Mouse (Mus musculus) myocyte (in vitro differentiated cells): Measurements from ENCODE around the gene Mxi1. TPM values are rescaled to one million over a fixed set of nuclear protein-coding genes. Genes with fewer than 3 reads are reported as not detected.

Experiments used
- H3K27me3 ChIP-seq: one replicate; pipeline ENCODE4 v1.6.1; 2011; ENCODE audit not compliant: control insufficient read depth, insufficient read depth, insufficient read length
- H3K36me3 ChIP-seq: one replicate; pipeline ENCODE4 v1.6.1; 2011; ENCODE audit not compliant: control insufficient read depth, insufficient read depth
- H3K4me2 ChIP-seq: one replicate; pipeline ENCODE4 v1.6.1; 2011; ENCODE audit warnings: low read depth, control low read depth
- H3K4me3 ChIP-seq: one replicate; pipeline ENCODE4 v1.5.1; 2011; ENCODE audit warnings: mild to moderate bottlenecking, control low read depth, moderate library complexity
- H3K79me2 ChIP-seq: one replicate; pipeline ENCODE4 v1.6.1; 2011; ENCODE audit not compliant: control insufficient read depth, insufficient read depth
- H3ac ChIP-seq: one replicate; pipeline ENCODE4 v1.6.1; 2011; ENCODE audit not compliant: control insufficient read depth, insufficient read length
- CEBPB ChIP-seq: IDR thresholded peaks from 2 replicates; pipeline ENCODE4 v1.6.1; 2011; ENCODE audit warnings: mild to moderate bottlenecking, moderate library complexity; ENCODE audit not compliant: poor library complexity, insufficient read depth, severe bottlenecking
- E2F4 ChIP-seq: IDR thresholded peaks from one replicate; pipeline ENCODE4 v1.6.1; 2011; ENCODE audit warnings: mild to moderate bottlenecking, control low read depth, moderate library complexity; ENCODE audit not compliant: insufficient read depth
- MAX ChIP-seq: IDR thresholded peaks from one replicate; pipeline ENCODE4 v1.6.1; 2011; ENCODE audit warnings: low read depth, mild to moderate bottlenecking, control low read depth
- MYOD1 ChIP-seq, 3 experiments: IDR thresholded peaks; one replicate each; pipeline ENCODE4 v1.6.1; 2011; ENCODE audit warnings: control low read depth in 2 of 3, low read depth in 2 of 3, mild to moderate bottlenecking in 2 of 3, moderate library complexity in 1 of 3; ENCODE audit not compliant: insufficient read length in 2 of 3, control insufficient read depth in 1 of 3
- MYOG ChIP-seq, 3 experiments: IDR thresholded peaks; one replicate each; pipeline ENCODE4 v1.6.1; 2011; ENCODE audit warnings: control low read depth in 2 of 3, low read depth in 2 of 3, mild to moderate bottlenecking in 2 of 3; ENCODE audit not compliant: insufficient read length in 2 of 3, control insufficient read depth in 1 of 3, insufficient read depth in 1 of 3
- POLR2A ChIP-seq: IDR thresholded peaks from one replicate; pipeline ENCODE4 v1.6.1; 2011; ENCODE audit warnings: low read depth, mild to moderate bottlenecking, control low read depth, moderate library complexity; ENCODE audit not compliant: insufficient read length
- POLR2AphosphoS2 ChIP-seq: IDR thresholded peaks from one replicate; pipeline ENCODE4 v1.6.1; 2011; ENCODE audit warnings: low read depth, control low read depth; ENCODE audit not compliant: insufficient read length
- REST ChIP-seq: IDR thresholded peaks from one replicate; pipeline ENCODE4 v1.6.1; 2011; ENCODE audit warnings: mild to moderate bottlenecking, control low read depth, moderate library complexity; ENCODE audit not compliant: insufficient read depth, insufficient read length
- SRF ChIP-seq: IDR thresholded peaks from one replicate; pipeline ENCODE4 v1.6.1; 2011; ENCODE audit warnings: low read depth; ENCODE audit not compliant: control insufficient read depth, insufficient read length
- TCF12 ChIP-seq: IDR thresholded peaks from one replicate; pipeline ENCODE4 v1.6.1; 2011; ENCODE audit warnings: mild to moderate bottlenecking, control low read depth; ENCODE audit not compliant: poor library complexity, insufficient read depth, severe bottlenecking
- TCF3 ChIP-seq: IDR thresholded peaks from one replicate; pipeline ENCODE4 v1.6.1; 2011; ENCODE audit warnings: low read depth, control low read depth; ENCODE audit not compliant: insufficient read length
- USF1 ChIP-seq: IDR thresholded peaks from one replicate; pipeline ENCODE4 v1.6.1; 2011; ENCODE audit warnings: low read depth, mild to moderate bottlenecking, control low read depth, moderate library complexity
- polyA plus RNA-seq: library from polyadenylated mRNA; unstranded; fragments of >200 nt; fragmentation: generic; extraction: Trizol; gene quantifications from one replicate; pipeline ENCODE4 v1.2.1, GENCODE M21; 2012; ENCODE audit warnings: missing spikeins

Gene Mxi1
- polyA plus RNA-seq, 1 experiment = 11.9 TPM

DNA sequence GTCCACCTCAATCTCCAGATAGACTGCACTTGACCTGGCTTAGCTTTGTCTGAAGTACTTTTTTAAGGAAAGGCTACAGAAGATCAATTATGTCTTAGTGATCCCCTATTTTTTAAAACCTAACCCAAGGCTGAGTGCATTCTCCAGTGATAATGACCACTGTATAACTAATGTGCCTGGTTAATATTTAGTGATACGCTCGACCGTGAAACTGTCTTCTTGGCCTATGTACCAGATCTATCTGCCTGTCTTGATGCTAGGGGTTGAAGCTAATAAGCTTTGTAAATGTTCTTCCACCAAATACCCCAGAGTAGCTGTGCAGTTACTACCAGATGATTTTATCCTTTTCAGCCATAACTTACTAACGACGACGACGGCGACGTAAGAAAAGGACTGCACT, 65.5 kb downstream of the Mxi1 start:
- Histone ChIP-seq H3K27me3 (no peaks in the 10 kb centered on the region), H3K4me2 (no peak overlapping the region), H3K79me2 (no peaks in the 10 kb centered on the region), H3K36me3 (peaks cover 45% of the 10 kb centered on the region), H3K4me3 (no peak overlapping the region), H3ac (no peak overlapping the region)
- TF ChIP-seq CEBPB (no peak), MAX (no peak), POLR2A (no peak), SRF (no peak), POLR2AphosphoS2 (no peak), E2F4 (no peak), MYOD1 (IDR thresholded peaks at IDR 0.05; ENCODE audit: control insufficient read depth in 1 of 3, insufficient read length in 2 of 3, low read depth in 2 of 3) (no peak), USF1 (no peak), MYOG (IDR thresholded peaks at IDR 0.05; ENCODE audit: control insufficient read depth in 1 of 3, insufficient read depth in 1 of 3, insufficient read length in 2 of 3, low read depth in 2 of 3) (no peak), REST (no peak), TCF3 (no peak), TCF12 (no peak)

GRCm38 (mm10) chr19:53377652-53378051, 67.3 kb downstream of the Mxi1 start:
- H3K79me2 ChIP-seq = peaks cover 6% of the 10 kb centered on the region

DNA sequence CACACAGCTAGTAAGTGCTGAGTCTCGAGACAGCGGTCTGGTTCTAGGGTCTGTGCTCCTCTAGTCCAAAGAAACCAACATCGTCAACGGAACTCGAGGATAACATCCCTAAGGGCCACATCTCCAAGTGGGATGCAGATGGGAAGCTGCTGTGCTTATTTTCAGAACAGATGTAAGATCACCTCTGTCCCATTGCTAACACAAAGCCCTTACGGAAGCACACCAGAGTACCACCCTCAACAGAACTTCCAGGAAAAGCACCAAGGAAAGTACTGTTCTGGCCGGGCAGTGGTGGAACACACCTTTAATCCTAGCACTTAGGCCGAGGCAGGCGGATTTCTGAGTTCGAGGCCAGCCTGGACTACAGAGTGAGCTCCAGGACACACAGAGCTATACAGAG, 68.1 kb downstream of the Mxi1 start:
- H3K79me2 ChIP-seq = peaks cover 13% of the 10 kb centered on the region
- H3K27me3 ChIP-seq = no peaks in the 10 kb centered on the region
- H3ac ChIP-seq = no peak overlapping the region
- TF ChIP-seq POLR2A = no peak
- TF ChIP-seq SRF = no peak
- TF ChIP-seq USF1 = no peak
- TF ChIP-seq MAX = no peak
- TF ChIP-seq E2F4 = no peak
- no peak for TF ChIP-seq CEBPB
- TF ChIP-seq REST = no peak
- TF ChIP-seq MYOG (IDR thresholded peaks at IDR 0.05; ENCODE audit: control insufficient read depth in 1 of 3, insufficient read depth in 1 of 3, insufficient read length in 2 of 3, low read depth in 2 of 3) = no peak
- TF ChIP-seq TCF3 = no peak
- no peak for TF ChIP-seq POLR2AphosphoS2
- no peak for TF ChIP-seq MYOD1 (IDR thresholded peaks at IDR 0.05; ENCODE audit: control insufficient read depth in 1 of 3, insufficient read length in 2 of 3, low read depth in 2 of 3)
- no peak for TF ChIP-seq TCF12
- H3K4me3 ChIP-seq = no peak overlapping the region
- H3K36me3 ChIP-seq = peaks cover 68% of the 10 kb centered on the region
- H3K4me2 ChIP-seq = no peak overlapping the region

More at GRCm38 (mm10) chr19:53377652-53378051, 67.3 kb downstream of the Mxi1 start:
- Histone ChIP-seq H3K36me3 (peaks cover 61% of the 10 kb centered on the region), H3K4me2 (no peak overlapping the region), H3K27me3 (no peaks in the 10 kb centered on the region), H3K4me3 (no peak overlapping the region), H3ac (no peak overlapping the region)
- TF ChIP-seq TCF3 (no peak), POLR2A (no peak), REST (no peak)

DNA sequence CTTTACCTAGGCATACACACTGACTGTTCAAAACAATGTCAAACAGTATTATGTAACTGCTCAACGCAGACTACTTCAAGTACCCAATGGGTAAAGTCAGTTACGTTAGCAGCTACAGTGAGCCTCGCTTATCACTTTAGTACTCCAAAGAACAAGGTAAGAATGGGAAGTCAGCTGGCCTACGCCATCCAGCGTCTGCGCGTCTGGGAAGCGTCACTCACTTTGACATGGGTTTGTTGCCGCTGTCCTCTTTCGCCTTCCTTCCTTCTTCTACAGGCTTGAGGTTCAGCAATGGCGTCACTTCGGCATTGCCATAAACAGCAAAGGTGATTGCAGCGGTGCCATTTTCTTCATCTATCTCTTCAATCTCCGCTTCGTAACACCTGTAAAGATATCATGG, 73.0 kb downstream of the Mxi1 start:
- no peak overlapping the region for H3ac ChIP-seq
- no peak overlapping the region for H3K4me3 ChIP-seq
- H3K36me3 ChIP-seq = peaks cover 92% of the 10 kb centered on the region
- TF ChIP-seq CEBPB = no peak
- TF ChIP-seq TCF12 = no peak
- TF ChIP-seq MAX = no peak
- no peak for TF ChIP-seq E2F4
- TF ChIP-seq USF1 = no peak
- TF ChIP-seq MYOD1 (IDR thresholded peaks at IDR 0.05; ENCODE audit: control insufficient read depth in 1 of 3, insufficient read length in 2 of 3, low read depth in 2 of 3) = no peak
- no peak for TF ChIP-seq MYOG (IDR thresholded peaks at IDR 0.05; ENCODE audit: control insufficient read depth in 1 of 3, insufficient read depth in 1 of 3, insufficient read length in 2 of 3, low read depth in 2 of 3)
- no peak for TF ChIP-seq POLR2AphosphoS2
- TF ChIP-seq TCF3 = no peak
- TF ChIP-seq SRF = no peak
- no peak for TF ChIP-seq POLR2A
- no peak for TF ChIP-seq REST
- peaks cover 49% of the 10 kb centered on the region for H3K79me2 ChIP-seq
- H3K4me2 ChIP-seq = no peak overlapping the region
- no peaks in the 10 kb centered on the region for H3K27me3 ChIP-seq

- H3K79me2 ChIP-seq = peaks cover 63% of the 10 kb centered on the region
- H3K4me3 ChIP-seq = peak overlapping the region; percentile 51
- peak overlapping the region; percentile 83 for H3ac ChIP-seq
- H3K27me3 ChIP-seq = no peaks in the 10 kb centered on the region
- no peak for TF ChIP-seq MYOD1 (IDR thresholded peaks at IDR 0.05; ENCODE audit: control insufficient read depth in 1 of 3, insufficient read length in 2 of 3, low read depth in 2 of 3)
- peaks cover 44% of the 10 kb centered on the region for H3K36me3 ChIP-seq
- H3K4me2 ChIP-seq = peak overlapping the region; percentile 71
Measured at GRCm38 (mm10) chr19:53389417-53389816, 79.1 kb downstream of the Mxi1 start.
